Mouse (Mus musculus) lung, postnatal 0 days (tissue): ENCODE results near the gene Tmem38a.

Experiments used
- CTCF ChIP-seq: IDR thresholded peaks from 2 replicates; pipeline ENCODE4 v1.5.1; 2016; ENCODE audit warnings: antibody characterized with exemption, mild to moderate bottlenecking
- EP300 ChIP-seq: IDR thresholded peaks from 2 replicates; pipeline ENCODE4 v1.6.1; 2016; ENCODE audit warnings: antibody characterized with exemption, mild to moderate bottlenecking, control low read depth

DNA sequence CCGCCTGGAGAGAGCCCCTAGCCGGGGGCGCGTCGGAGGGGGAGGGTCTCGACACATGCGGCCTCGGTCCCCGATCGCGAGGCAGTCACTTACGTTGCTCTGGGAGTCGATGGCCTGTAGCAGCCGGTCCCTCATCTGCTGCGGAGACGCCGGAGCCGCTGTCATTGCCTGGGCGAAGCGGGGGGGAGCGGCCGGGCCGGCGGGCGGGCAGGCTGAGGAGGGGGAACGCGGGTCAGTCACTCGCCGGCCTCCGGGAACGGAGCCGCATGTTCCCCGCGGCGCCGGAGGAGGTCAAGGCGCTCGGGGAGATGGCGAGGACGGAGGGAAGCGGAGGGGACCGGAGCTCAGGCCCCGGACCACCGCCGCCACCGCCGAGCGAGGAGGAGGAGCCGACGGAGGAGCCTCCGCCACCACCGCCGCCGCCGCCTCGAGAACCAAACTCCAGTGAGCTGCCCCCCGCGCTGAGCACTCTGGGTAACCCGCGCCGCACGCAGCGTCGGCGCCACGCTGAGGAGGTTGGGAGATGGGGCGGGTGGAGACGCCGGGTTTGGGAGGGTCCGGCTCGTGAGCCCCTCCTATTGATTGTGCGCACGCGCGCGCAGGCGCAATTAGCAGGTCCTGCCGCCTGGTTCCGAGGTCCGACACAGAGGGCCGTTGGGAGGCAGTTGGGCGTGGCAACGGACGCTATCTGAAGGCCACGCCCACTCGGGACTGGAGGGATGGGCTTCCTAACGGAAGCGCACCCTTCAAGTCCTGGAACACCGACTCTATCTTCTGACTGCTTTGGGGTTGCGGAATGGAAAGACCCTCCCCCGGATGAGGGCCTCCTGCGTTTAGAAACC is 23.8 kb upstream of the Tmem38a start, which contains the start of gene Med26:
- peak; percentile 39 for TF ChIP-seq CTCF
- TF ChIP-seq EP300, result no peak
